Mouse (Mus musculus) liver, embryonic 11.5 days (tissue): ENCODE measurements around the gene Ap3d1. TPM values are rescaled to one million over a fixed set of nuclear protein-coding genes. Genes with fewer than 3 reads are reported as not detected.

Experiments
- ATAC-seq: fragments of 200-750 bp; cut with Nextera tagmentation; replicated peaks from 2 replicates; pipeline ENCODE4 v1.8.0; 2017; ENCODE audit warnings: moderate number of reproducible peaks, mild to moderate bottlenecking, moderate TSS enrichment, moderate library complexity; ENCODE audit not compliant: low FRiP score
- DNase-seq: peaks from one replicate; pipeline ENCODE4 v3.0.0-alpha.2; 2017; ENCODE audit warnings: low spot score
- H3K27ac ChIP-seq: fragments of 300-500 bp; sonication (generic); 2 replicates; pipeline ENCODE4 v1.5.1; 2014; ENCODE audit warnings: mild to moderate bottlenecking, low read depth, low read length, control low read depth
- H3K27me3 ChIP-seq: fragments of 300-500 bp; sonication (generic); replicated peaks from 2 replicates; pipeline ENCODE4 v1.6.1; 2014; ENCODE audit warnings: low read length, mixed read lengths; ENCODE audit not compliant: control insufficient read depth, insufficient read depth
- H3K36me3 ChIP-seq: fragments of 300-500 bp; sonication (generic); 2 replicates; pipeline ENCODE4 v1.6.1; 2014; ENCODE audit warnings: mild to moderate bottlenecking, low read length, moderate library complexity, mixed read lengths; ENCODE audit not compliant: control insufficient read depth, insufficient read depth
- H3K4me1 ChIP-seq: fragments of 300-500 bp; sonication (generic); replicated peaks from 2 replicates; pipeline ENCODE4 v1.6.1; 2014; ENCODE audit warnings: low read length, mixed read lengths; ENCODE audit not compliant: control insufficient read depth, insufficient read depth
- H3K4me2 ChIP-seq: fragments of 300-500 bp; sonication (generic); 2 replicates; pipeline ENCODE4 v1.6.1; 2014; ENCODE audit warnings: mild to moderate bottlenecking, control low read depth, moderate library complexity
- H3K4me3 ChIP-seq: fragments of 300-500 bp; sonication (generic); 2 replicates; pipeline ENCODE4 v1.5.1; 2014; ENCODE audit warnings: low read depth, low read length, control low read depth
- H3K9ac ChIP-seq: fragments of 300-500 bp; sonication (generic); 2 replicates; pipeline ENCODE4 v1.6.1; 2014; ENCODE audit warnings: low read depth, low read length, control low read depth
- H3K9me3 ChIP-seq: fragments of 300-500 bp; sonication (generic); 2 replicates; pipeline ENCODE4 v1.6.1; 2016; ENCODE audit warnings: low read length, inconsistent platforms, mixed read lengths; ENCODE audit not compliant: control insufficient read depth
- WGBS: fragments of 180-500 bp; shearing (Covaris S2); extraction: QIAGEN DNeasy Blood & Tissue Kit; methylation state at CpG from one replicate; pipeline ENCODE4 v1.1.7; 2014; 5-methylcytosine and 5-hydroxymethylcytosine counted together
- polyA plus RNA-seq: library from polyadenylated mRNA; unstranded; fragments of >200 nt; fragmentation: Nextera tagmentation; extraction: Ambion mirVana; gene quantifications from 2 replicates; pipeline ENCODE4 v1.2.1, GENCODE M21; 2014

Ap3d1 gene
- polyA plus RNA-seq, 1 experiment from 2014 or later, result 53.2 TPM

DNA sequence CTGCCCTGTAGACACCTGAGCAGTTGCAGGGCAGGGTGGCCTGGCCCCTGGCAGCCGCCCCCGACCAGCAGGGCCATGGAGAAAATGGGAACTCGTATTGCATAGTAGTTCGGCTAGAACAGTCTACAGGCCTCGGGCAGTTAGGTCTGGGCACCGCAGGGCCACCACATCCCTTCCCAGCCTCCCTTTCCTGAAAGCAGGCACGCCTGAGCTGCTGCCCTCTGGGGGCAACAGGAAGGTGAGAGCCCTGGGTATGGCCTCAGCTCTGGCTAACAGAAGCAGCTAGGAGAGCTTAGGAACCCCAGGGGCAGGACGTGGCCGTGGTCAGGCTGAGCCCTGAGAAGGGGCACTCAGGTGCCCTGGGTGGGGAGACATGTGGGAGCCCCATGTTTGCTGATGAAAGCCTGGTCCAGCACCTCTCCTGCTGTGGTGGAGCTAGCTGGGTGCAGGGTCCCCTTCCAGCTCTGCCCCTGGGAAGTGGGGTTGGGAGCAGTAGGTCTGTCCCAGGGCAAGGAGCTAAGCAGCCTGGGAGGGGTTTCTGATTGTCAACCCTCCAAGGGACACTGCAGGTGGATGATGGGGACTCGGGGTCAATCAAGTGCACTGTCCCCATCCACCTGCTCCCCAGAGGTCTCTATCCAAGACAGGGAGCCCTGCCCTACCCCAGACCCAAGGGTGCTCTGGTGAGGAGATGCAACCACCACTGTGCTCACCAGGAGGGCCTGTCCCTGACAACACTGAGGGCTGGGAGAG is 75.9 kb downstream of the Ap3d1 start:
- Histone ChIP-seq H3K27ac (no peak overlapping the region), H3K4me3 (no peak overlapping the region), H3K4me1 (peaks cover 34% of the 10 kb centered on the region), H3K27me3 (no peaks in the 10 kb centered on the region), H3K36me3 (peaks cover 46% of the 10 kb centered on the region), H3K4me2 (no peak overlapping the region), H3K9me3 (no peaks in the 10 kb centered on the region), H3K9ac (peak overlapping the region; percentile 1; the same call in 1 of the 2 replicates)
- no peak for DNase-seq
- WGBS, result 77% methylated on average over 10 of the region's 10 CpGs
- no peak for ATAC-seq

DNA sequence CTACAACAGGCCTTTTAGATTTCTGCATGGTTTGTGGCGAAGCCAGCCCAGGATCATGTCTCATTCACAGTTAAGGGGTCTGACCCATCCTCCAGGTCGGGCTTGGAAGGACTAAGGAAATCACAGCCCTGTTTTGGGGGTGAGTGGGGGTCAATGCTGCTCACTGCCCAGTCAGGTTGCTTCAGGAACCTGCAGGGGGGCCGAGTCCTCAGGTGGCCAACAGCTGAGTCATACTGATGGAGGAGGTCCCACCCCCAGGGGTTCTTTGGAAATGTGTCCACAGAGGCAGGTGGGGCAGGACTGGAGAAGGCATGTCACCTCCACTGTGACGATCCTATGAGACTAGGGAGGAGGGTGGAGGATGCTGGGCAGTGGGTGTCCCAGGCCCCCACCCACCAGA is 76.6 kb downstream of the Ap3d1 start:
- H3K4me1 ChIP-seq, result peaks cover 34% of the 10 kb centered on the region

DNA sequence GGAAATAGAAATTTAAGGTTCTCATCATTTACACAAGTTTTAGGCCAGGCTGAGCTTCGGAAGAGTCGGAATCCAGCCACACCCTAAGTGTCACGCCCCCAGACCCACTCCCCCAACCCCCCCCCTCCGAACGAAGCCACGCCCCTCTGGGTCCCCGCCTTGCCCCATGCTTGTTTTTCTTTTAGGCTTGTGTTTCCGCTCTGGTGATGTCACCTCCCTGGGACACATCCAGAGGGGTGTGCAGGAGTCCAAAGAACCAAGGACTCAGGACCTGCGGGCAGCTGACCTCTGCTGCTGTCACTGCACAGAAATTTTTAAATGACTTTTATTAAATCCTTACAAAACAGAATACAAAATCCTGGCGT is 77.1 kb downstream of the Ap3d1 start:
- DNase-seq (no peak), ATAC-seq (peak; percentile 21; the same call in 1 of the 2 replicates)
- Histone ChIP-seq H3K4me2 (peak overlapping the region; percentile 50), H3K4me1 (peaks cover 34% of the 10 kb centered on the region), H3K36me3 (peaks cover 41% of the 10 kb centered on the region), H3K27ac (peak overlapping the region; percentile 72; the same call in 1 of the 2 replicates), H3K9me3 (no peaks in the 10 kb centered on the region), H3K4me3 (peak overlapping the region; percentile 12; the same call in 1 of the 2 replicates), H3K27me3 (no peaks in the 10 kb centered on the region), H3K9ac (peak overlapping the region; percentile 48)
- 11% methylated on average over 10 of the region's 10 CpGs for WGBS

More for the DNA sequence above, 76.6 kb downstream of the Ap3d1 start:
- H3K9me3 ChIP-seq, result no peaks in the 10 kb centered on the region
- ATAC-seq (no peak), DNase-seq (no peak)
- H3K27me3 ChIP-seq, result no peaks in the 10 kb centered on the region
- no peak overlapping the region for H3K27ac ChIP-seq
- H3K4me2 ChIP-seq, result peak overlapping the region; percentile 50
- 64% methylated on average over 4 of the region's 4 CpGs for WGBS
- H3K9ac ChIP-seq, result 0 out of 2 replicates have a peak overlapping the region, but pooled peaks have one; percentile 3
- H3K36me3 ChIP-seq, result peaks cover 42% of the 10 kb centered on the region
- H3K4me3 ChIP-seq, result no peak overlapping the region

DNA sequence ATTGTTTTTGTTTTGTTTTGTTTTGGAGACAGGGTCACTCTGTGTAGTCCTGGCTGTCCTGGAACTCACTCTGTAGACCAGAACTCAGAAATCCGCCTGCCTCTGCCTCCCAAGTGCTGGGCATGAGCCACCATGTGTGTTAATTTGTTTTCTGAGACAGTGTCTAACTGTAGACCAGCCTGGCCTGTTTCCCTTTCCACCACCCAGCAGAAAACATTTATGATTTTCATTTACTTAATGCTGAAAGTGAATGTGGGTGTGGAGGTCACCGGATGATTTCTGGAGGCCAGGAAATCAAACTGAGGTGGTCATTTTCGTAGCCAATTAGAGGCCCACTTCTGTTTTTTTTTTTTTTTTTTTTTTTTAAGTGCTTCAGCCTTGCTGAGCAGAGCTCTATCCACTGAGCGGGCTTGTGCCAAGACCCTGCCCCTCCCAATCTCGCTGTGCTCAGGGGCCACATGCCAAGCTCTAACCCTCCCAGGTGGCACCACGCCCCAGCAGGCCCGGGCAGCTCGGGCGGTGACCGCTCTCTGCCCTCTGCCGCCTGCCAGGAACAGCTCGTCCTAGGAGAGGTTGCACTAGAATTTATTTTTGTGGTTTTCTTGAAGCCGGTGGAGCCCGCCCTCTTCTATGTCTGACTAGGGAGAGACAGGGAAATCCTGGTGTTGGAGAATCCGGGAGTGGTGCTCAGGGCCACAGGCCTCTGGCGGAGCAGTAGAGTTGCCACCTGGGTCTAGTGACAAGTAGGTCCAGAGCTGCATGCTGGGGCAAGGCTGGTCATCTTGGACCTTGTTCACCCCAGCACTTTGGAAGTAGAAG is 77.7 kb downstream of the Ap3d1 start:
- peaks cover 34% of the 10 kb centered on the region for H3K4me1 ChIP-seq
- no peaks in the 10 kb centered on the region for H3K27me3 ChIP-seq
- ATAC-seq (peak; percentile 40), DNase-seq (no peak)
- H3K9me3 ChIP-seq, result no peaks in the 10 kb centered on the region
- H3K27ac ChIP-seq, result peak overlapping the region; percentile 72
- H3K36me3 ChIP-seq, result peaks cover 35% of the 10 kb centered on the region
- peak overlapping the region; percentile 12; the same call in 1 of the 2 replicates for H3K4me3 ChIP-seq
- WGBS, result 26% methylated on average over 16 of the region's 16 CpGs
- peak overlapping the region; percentile 50 for H3K4me2 ChIP-seq
- peak overlapping the region; percentile 48 for H3K9ac ChIP-seq

DNA sequence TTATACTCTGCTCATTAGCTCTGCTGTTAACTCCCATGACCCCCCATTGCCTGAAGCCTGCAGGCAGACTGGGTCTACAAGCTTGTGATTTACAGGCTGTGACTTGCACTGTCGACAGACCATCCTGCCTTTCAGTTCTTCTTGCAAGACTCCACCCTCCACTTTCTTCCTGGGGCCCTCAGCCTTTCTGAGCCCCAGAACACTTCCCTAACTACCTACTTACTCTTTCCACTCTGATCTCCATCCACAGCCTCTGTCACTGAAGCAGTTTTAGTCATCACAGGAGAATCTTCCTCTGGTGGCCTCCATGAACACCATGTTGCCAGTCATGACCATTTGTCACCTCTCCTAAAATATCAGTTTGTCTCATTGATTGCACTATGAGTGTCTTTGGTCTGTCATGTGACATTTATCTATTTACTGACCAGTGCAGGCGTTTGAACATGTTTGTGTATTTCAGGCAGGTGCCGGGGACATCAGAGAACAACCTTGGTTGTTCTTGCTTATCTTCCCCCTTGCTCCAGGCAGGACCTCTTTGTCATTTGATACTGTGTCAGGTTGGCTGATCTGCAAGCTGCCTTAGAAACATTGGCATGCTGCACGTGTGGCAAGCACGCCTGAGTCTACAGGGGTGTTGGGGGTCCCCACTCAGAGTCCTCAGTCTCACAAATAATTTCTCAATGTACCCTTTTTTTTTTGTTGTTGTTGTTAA is 78.4 kb downstream of the Ap3d1 start:
- Histone ChIP-seq H3K4me2 (peak overlapping the region; percentile 50; the same call in 1 of the 2 replicates), H3K9me3 (no peaks in the 10 kb centered on the region), H3K9ac (peak overlapping the region; percentile 22), H3K4me3 (no peak overlapping the region), H3K27ac (peak overlapping the region; percentile 72), H3K27me3 (no peaks in the 10 kb centered on the region), H3K4me1 (peaks cover 39% of the 10 kb centered on the region), H3K36me3 (peaks cover 28% of the 10 kb centered on the region)
- ATAC-seq (no peak), DNase-seq (no peak)
- 17% methylated on average over 5 of the region's 5 CpGs for WGBS

DNA sequence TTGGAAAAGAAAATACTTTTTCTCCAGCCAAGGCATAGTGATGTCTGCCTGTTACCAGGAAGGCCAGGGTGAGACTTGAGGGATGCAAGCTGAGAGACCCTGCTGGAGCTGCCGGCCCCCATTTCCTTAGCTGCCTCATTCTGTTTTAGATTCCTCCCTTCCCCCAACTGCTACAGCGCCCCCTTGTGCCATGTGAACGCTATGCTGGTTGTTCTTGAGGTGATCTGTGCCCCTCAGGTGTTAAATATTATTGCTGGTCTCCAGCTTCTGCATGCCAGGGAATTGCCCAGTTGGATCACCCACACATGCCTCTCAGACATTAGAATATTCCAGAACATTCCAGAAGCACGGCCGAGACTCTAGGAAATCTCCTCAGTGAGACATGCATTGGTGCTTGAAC is 80.9 kb downstream of the Ap3d1 start:
- no peak for DNase-seq
- no peak overlapping the region for H3K4me3 ChIP-seq
- no peaks in the 10 kb centered on the region for H3K9me3 ChIP-seq
- H3K9ac ChIP-seq, result no peak overlapping the region
- no peaks in the 10 kb centered on the region for H3K27me3 ChIP-seq
- H3K4me2 ChIP-seq, result no peak overlapping the region
- no peak overlapping the region for H3K27ac ChIP-seq
- no peak for ATAC-seq
- peaks cover 3% of the 10 kb centered on the region; the same call in 1 of the 2 replicates for H3K36me3 ChIP-seq
- WGBS, result 33% methylated on average over 5 of the region's 5 CpGs
- H3K4me1 ChIP-seq, result peaks cover 49% of the 10 kb centered on the region

DNA sequence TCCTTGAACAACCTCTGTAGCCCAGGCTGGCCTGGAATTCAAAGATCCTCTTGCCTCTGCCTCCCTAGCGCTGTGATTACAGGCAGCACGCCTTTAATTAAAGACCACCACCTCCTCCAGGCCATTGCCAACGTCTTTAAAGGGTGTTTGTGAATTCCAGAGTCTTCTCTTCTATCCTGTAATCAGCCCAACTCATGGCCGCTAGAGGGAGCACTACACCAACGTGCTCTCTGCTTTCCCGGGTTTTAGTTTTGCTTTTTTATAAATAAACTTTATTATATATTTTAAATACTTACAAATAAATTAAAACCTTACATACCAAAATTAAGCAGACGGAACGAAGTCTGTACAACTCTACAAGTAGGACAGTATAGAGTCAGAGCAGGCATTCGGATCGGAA is 82.9 kb downstream of the Ap3d1 start:
- Histone ChIP-seq H3K4me3 (peak overlapping the region; percentile 26; the same call in 1 of the 2 replicates), H3K9ac (peak overlapping the region; percentile 52; the same call in 1 of the 2 replicates), H3K27me3 (no peaks in the 10 kb centered on the region), H3K36me3 (no peaks in the 10 kb centered on the region), H3K4me2 (peak overlapping the region; percentile 55), H3K9me3 (no peaks in the 10 kb centered on the region), H3K4me1 (peaks cover 38% of the 10 kb centered on the region), H3K27ac (peak overlapping the region; percentile 32; the same call in 1 of the 2 replicates)
- 17% methylated on average over 10 of the region's 10 CpGs for WGBS
- DNase-seq, result no peak
- ATAC-seq, result no peak

DNA sequence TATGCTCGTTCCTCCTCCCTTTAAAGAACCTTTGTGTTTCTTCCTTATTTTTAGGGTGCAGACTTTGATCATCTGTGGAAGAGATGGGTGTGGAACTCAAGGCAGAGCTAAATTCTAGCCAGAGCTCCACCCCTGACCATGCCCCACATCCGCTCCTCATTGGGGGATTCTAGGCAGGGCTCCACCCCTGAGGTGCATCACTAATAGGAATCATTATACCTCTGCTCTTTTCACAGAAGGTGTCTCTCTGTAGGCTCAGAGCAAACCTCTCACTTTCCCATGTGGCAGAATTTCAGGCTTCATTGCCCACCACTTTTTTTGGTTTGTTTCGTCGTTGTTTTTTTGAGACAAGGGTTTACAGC is 83.2 kb downstream of the Ap3d1 start:
- H3K9ac ChIP-seq, result peak overlapping the region; percentile 52; the same call in 1 of the 2 replicates
- H3K4me2 ChIP-seq, result peak overlapping the region; percentile 55
- peak; percentile 44; the same call in 1 of the 2 replicates for ATAC-seq

More for the DNA sequence above, 83.2 kb downstream of the Ap3d1 start:
- no peak for DNase-seq
- Histone ChIP-seq H3K27me3 (no peaks in the 10 kb centered on the region), H3K4me3 (peak overlapping the region; percentile 26; the same call in 1 of the 2 replicates), H3K9me3 (no peaks in the 10 kb centered on the region), H3K36me3 (no peaks in the 10 kb centered on the region), H3K4me1 (peaks cover 34% of the 10 kb centered on the region), H3K27ac (peak overlapping the region; percentile 32; the same call in 1 of the 2 replicates)
- WGBS, result 69% methylated on average over 4 of the region's 4 CpGs
